Mouse (Mus musculus) thymus, postnatal 0 days (tissue): ENCODE results near the gene Trim26. TPM values are rescaled to one million over a fixed set of nuclear protein-coding genes. Genes with fewer than 3 reads are reported as not detected.
A peak's percentile ranks its signal among the peaks of the same experiment; 100 is the strongest.
"Not testable (repeated sequence)": the region's sequence is repeated elsewhere in the genome, so short reads cannot be mapped to it uniquely, and the experiment has no call there.

Source experiments
- DNase-seq: peaks from one replicate; pipeline ENCODE4 v3.0.0-alpha.2; 2015; ENCODE audit warnings: low spot score
- polyA plus RNA-seq: library from polyadenylated mRNA; unstranded; fragments of >200 nt; fragmentation: Nextera tagmentation; extraction: Ambion mirVana; gene quantifications from 2 replicates; pipeline ENCODE4 v1.2.1, GENCODE M21; 2015

The Trim26 gene
- polyA plus RNA-seq = 17.9 and 19.9 TPM in 2 replicates

DNA sequence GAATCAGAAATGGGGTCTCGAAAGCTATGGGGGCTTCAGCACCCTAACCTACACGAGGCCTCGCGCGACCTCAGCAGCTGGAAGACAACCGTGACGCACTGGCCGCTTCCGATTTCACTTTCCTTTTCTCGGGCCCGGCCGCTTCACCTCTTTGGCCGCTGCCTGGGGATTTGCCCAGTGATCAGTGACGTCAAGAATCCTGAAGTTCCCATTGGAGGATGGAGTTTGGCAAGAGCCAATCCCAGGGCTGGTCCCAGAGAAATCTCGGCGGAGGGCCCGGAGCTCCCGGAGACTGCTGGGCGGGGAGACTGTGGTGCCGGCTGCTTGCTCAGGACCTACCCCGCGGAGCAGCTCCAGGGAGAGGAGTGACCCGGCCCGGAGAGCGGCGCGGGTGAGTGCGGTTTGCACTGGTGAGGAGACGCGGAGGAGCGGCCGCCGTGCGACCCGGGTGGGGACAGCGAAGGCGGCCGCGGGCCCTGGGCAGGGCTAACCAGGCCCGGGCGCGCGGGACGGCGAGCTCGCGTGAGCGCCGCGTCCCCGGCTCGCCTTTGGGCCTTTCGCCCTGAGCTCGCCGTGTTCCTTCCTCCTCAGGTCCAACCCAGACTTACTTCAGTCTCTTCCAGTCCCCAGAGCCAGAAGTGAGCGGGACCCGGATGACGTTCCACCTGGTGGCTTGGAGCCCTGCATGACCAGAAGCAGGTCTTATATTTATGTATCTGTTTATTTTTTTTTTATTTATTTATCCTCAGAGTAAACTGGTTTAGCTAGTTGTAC is at the start of gene Trim26:
Gene Trim26, plus strand, starts transcription at position 261 of the 774 bp plus-strand sequence.
- DNase-seq = peak; percentile 93

GRCm38 (mm10) chr17:36788351-36788750 is 48.6 kb upstream of the Trim26 start:
- no peak for DNase-seq

GRCm38 (mm10) chr17:36788801-36789200 is 48.1 kb upstream of the Trim26 start:
- DNase-seq = peak; percentile 86

GRCm38 (mm10) chr17:36799493-36799892 is 37.4 kb upstream of the Trim26 start:
- no peak for DNase-seq

DNA sequence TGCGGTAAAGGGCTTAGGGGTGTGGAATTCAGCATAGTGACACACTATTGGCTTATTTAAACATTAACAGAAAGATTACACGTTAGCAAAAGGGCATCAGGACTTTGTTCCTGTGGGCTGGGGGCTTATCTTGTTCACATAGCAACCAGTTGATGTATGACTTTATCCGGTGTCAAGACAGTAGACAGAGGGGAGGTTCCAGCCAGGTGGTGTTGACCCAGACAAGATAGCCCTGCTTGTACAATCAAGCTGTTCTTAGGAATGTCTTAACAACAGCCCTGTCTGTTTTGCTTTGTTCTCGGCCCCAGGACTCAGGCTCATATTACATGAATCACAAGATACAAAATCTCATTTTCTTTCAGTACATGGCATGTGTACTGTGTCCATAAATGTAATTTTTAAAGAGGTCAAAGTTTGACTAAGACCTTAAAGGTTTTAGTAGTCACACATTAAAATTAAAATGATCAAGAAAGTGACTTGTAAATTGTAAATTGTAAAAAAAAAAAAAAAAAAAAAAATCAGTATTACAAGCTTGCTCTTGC is 36.9 kb upstream of the Trim26 start:
- DNase-seq = not testable (repeated sequence)

DNA sequence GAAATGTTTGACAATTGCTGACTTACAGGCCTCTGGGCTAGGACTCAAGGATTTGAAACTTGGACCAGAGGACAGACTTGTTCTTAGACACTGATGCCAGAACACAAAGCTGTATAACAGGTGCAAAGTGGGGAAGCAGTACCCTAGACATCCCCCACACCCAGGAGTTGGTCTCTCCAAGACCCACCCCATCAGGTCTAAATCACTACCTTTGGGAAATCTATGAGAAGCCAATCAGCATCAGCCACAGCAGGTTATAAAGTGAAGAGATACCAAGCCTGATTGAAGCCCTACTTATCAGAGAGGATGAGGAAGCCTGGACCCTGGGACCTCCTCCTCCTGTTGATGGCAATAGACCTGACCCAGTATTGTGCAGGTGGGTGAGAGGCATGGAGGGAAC is 25.1 kb upstream of the Trim26 start, which contains the start of gene H2-M10.6:
Gene H2-M10.6, plus strand, starts transcription at position 301 of the 400 bp plus-strand sequence.
- DNase-seq = no peak

- DNase-seq = peak; percentile 67
Observed at GRCm38 (mm10) chr17:36824005-36824404, 12.9 kb upstream of the Trim26 start.

GRCm38 (mm10) chr17:36825525-36825924 is 11.4 kb upstream of the Trim26 start:
- peak; percentile 62 for DNase-seq

DNA sequence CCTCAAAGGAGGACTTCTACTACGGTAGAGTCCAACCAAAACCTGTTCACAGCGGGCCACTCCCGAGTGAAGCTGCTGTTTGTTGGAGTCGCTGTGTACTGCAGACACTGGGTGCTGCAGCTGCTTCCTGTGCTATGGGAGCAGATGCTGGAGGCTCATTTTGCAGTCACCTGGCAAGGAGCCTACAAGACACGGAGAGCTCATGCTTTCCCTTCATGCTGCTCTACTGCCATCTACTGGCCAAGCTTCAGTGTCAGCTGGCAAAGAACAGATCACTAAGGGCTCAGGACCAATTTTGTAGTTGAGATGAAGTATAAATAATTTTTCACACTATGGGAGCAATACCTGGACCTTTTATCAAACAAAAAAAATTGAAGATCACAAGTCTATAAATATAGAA is 10.9 kb upstream of the Trim26 start:
- DNase-seq = peak; percentile 89

DNA sequence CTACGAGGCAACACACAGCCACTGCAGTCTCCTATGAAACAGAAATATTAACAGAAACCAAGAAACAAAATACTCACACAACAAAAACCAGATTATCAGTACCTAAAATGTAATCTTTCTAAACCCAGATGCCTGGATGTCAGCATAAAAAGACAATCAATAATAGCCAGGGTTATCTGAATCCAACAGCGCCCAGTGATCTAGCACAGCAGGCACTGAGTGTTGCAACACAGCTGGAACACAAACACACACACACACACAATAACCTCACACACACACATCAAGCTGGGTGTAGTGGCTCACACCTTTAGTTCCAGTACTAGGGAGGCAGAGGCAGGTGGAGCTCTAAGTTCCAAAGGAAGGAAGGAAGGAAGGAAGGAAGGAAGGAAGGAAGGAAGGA is 8.4 kb upstream of the Trim26 start:
- DNase-seq = no peak

GRCm38 (mm10) chr17:36830470-36830869 is 6.5 kb upstream of the Trim26 start:
- DNase-seq = no peak

DNA sequence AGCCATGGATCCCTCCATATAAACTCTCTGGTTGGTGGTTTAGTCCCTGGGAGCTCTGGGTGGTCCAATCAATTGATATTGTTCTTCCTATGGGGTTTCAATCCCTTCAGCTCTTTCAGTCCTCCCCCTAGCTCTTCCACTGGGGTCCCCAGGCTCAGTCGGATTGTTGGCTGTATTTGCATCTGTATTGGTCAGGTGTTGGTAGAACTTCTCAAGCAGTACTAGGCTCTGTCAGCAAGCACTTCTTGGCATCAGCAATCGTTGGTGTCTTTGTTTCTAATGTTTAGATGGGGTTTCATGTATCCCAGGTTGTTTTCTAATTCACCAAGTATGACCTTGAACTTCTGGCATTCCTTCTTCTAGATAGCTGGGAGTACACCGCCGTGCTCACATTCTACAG is 4.2 kb upstream of the Trim26 start:
- no peak for DNase-seq

DNA sequence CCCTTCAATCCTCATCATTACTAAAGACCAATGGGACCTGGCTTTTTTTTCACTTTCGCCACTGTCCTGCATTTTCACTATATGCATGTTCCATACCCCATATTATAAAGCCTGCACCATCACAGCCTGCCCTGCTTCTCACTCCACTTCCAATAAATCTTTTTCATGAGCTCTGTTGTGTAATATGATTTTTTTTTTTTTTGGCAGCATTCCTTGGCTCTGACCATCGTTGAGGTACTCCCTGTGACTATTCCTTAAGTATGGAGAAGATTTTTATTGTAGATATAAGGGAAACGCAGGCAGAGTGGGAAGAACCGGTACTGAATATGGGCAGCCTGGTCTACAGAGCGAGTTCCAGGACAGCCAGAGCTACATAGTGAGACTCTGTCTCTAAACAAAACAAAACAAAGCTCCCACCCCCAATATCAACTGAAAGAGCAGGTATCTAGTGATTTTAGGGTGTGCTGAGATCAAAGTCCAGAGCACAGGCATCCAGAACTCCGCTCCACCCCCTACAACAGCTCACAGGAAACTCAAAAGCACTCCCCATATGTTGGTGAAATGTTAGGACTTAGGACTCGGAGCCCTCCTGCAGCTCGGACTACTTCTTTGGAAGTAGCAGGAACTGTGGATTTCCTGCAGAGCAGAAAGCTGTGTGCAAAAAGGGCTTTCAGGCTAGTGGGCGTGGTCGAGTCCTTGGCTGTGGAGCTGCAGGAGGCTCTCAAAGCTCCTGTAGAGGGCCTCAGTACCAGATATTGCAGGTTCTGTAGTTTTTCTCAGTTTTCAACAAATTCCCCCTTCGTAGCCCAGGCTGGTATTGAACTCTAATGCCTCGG is 1.1 kb upstream of the Trim26 start:
- DNase-seq = peak; percentile 64

- no peak for DNase-seq
Observed at GRCm38 (mm10) chr17:36836427-36836812, 514 bp upstream of the Trim26 start.

DNA sequence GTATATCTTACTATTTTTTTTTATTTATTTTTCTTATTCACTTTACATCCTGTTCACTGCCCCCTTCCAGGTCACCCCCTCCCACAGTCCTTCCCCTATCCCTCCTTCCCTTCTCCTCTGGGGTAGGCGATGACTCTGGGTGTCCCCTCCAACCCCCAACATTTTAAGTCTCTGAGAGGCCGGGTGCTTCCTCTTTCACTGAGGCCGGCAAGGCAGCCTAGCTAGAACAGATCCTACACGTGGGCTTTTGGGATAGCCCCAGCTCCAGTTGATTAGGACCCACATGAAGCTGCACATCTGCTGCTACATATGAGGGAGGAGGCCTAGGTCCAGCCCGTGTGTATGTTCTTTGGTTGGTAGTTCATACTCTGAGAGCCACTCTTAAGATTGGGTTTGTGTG is 2.1 kb downstream of the Trim26 start:
- no peak for DNase-seq

DNA sequence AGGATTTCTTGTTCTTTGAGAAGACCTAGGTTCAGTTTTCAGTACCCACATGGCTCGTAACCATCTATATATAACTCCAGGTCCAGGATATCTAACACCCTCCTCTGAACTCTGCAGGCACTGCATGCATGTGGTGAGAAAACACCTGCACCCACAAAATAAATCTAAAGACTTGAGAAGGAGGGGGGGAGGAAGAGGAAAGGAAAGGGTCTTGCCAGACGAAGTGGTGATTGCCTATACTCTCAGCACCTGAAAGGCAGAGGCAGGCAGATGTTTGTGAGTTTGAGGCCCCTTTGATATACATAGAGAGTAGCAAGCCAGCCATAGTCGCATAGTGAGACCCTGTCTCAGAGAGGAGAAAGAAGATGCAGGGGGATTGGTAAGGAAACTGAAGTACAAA is 3.0 kb downstream of the Trim26 start:
- DNase-seq = peak; percentile 67

DNA sequence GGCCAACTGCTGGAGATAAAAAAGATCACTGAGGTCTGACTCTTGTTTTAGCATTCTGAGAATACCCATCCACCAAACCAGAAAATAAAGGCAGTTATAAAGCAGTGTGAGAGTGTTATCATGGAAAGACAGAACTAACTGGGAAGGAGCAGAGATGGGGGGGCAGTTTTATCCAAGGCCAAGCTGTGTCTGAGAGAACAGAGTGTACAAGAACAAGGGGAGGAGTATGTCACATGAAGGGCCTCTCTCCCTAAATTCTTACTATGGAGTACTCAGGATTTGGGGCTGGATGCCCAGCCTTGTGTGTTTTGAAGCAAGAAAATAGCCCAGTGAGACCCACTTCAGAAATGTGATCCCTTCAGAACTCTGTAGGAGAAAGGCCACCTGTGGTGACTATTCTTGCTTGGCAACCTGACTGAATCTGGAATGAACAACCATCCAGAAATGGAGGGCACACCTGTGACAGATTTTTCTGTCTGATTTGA is 4.1 kb downstream of the Trim26 start:
- no peak for DNase-seq

- DNase-seq = no peak
Observed at GRCm38 (mm10) chr17:36843696-36844095, 6.8 kb downstream of the Trim26 start.

DNA sequence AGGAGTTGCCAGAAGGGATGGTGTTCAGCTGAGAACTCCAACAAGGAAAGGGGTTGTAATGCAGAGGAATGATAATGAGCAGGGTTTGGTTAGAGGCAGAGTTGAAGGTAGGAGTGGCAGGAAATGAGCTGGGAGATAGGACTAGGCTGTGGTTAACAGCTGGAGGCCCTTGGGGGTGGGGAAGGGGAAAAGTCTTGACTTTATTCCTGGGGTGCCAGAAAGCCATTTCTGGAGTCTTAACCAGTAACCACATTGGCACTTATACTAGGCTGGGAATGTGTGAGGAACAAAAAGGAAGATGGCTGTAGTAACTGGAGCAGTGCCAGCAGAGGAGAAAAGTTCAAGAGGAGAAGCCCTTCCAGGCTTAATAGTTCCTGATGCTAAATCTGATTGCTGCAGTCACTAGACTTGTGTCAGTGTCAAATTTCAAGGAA is 7.4 kb downstream of the Trim26 start:
- DNase-seq = peak; percentile 7

- no peak for DNase-seq
Observed at GRCm38 (mm10) chr17:36844725-36845124, 7.8 kb downstream of the Trim26 start.

DNA sequence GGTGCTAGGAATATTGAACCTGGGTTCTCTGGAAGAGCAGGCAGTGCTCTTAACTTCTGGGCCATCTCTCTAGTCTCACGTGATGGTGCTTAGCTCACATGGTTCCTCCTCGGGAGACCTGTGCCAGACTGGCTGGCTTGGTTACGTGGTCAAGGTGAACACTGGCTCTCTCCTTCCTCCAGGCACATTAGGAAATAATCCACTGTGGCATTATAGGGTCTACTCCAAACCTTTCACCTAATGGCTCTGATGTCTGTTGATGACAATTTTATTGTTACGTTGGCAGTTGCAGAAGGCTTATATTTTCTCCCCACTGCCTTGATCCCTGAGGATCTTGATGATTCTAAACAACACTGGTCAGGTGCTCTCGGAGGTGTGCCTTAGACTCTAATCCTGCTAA is 12.0 kb downstream of the Trim26 start:
- no peak for DNase-seq

GRCm38 (mm10) chr17:36849992-36850391 is 13.1 kb downstream of the Trim26 start:
- no peak for DNase-seq
